Mouse (Mus musculus): ENCODE measurements around the gene 4930432M17Rik.

The 4930432M17Rik gene

GRCm38 (mm10) chr3:121670462-121670861 is at the start of gene 4930432M17Rik:
4930432M17Rik (plus strand) TSS chr3:121670762.
- DNase-seq = no peak

DNA sequence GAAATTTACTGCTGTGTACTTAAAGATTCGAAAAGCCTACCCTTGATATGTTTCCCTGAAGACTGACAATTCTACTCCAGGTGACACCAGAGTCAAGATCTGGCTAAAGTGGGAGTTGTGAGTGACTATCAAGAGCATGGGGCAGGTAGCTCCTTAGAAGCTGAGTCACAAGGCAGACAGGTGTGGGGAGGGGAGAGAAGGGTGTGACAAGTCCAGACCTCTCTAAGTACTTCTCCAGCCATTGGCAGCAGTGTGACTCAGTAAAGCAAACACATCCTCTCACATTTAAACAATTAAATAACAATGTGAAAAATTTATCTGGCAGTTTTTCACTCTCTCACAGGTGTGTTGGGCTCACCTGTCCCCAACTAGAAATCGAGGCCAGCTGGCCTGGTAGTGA is 44.9 kb upstream of the 4930432M17Rik start:
- no peak for DNase-seq

DNA sequence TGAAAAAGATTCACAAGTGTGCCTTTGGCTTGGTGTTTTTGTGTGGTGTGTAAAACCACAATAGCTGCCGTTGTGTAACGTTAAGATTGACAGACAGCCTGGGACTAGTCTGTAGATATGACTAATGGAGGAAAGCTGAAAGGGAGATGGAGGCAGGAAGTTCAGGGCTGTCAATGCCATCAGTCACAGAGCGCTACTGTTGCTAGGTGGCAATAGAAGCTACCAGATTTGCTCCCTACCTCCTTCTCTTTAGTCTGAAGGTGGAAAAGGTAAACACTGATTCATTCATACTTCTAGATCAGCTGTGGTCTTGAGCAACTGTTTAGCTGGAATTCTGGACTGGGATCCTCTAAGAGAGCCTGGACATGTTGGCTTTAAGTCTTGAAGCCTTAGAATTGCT is 44.3 kb upstream of the 4930432M17Rik start:
- no peak for DNase-seq

DNA sequence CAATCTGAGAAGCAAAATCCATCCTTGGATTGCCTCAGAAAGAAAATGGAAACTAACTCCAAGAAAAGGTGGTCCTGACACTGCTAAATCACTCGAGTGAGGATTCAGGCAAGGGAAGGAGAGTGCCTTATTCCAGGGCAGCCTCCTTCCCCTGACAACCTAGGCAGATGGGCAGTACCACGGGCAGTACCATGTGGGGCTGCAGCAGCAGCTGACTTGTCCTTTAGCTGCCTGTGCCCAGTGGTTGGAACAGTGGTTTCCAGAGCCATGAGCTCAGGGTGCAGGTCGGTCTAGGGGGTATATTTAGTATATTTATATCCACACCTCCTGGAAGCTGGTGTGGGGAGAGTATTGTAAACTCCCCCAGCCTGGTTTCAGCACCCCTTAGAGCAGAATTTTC is 42.3 kb upstream of the 4930432M17Rik start:
- no peak for DNase-seq

DNA sequence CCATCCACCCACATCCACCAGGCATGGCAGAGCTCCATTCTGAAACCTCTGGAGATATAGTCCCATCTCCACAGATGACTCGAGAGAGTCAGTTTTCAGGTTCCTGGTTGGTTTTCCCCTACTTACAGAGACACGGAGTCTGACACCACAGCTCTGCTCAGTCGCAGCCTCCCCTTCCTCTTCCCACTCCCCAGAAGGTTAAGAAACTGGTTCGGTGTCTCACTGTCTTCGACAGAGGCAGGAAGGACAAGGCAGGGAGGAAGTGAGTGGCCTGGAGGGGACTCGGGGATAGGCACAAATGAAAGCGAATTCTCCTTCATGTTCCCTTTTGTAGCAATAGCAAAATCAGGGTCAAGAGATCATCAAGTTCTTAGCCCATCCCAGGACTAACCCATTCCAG is 39.9 kb upstream of the 4930432M17Rik start:
- no peak for DNase-seq

DNA sequence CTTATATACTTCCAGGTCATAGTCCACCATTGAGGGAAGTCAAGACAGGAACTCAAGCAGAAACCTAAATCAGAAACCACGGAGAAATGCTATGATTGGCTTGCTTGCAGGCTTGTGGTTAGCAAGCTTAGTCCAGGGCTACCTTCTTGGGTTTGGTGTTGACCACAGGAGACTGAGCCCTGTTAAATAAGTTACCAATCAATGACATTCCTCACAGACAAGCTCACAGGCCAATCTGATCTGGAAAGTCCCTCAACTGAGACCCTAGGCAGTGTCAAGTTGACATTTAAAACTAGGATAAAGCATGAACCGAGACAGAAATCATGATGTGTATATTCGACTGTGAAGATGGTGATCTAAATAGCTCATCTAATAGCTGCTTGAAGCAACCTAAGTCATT is 35.6 kb upstream of the 4930432M17Rik start:
- DNase-seq = no peak

DNA sequence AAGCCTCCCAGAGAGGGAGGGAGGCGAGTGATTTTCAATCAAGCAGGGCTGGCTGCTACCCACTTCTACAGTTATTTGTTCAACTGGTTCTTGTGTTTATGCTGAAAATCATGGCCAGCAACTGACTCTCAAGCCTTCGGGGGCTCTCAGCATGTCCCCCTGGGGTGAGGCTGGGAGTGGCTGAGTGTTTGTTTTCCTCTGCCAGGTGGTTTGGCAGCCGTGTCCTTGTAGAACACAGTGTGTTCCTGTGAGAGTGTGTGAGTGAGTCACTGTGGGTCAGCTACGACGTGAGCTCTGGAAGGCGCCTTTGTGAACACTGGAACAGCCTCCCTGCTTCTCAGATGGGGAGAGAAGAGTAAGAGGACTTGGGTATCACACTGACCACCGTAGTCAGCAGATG is 35.1 kb upstream of the 4930432M17Rik start:
- DNase-seq = no peak

- no peak for DNase-seq
These were observed 34.2 kb upstream of the 4930432M17Rik start for GRCm38 (mm10) chr3:121636315-121636714.

GRCm38 (mm10) chr3:121636748-121637147 is 33.8 kb upstream of the 4930432M17Rik start:
- DNase-seq = no peak

DNA sequence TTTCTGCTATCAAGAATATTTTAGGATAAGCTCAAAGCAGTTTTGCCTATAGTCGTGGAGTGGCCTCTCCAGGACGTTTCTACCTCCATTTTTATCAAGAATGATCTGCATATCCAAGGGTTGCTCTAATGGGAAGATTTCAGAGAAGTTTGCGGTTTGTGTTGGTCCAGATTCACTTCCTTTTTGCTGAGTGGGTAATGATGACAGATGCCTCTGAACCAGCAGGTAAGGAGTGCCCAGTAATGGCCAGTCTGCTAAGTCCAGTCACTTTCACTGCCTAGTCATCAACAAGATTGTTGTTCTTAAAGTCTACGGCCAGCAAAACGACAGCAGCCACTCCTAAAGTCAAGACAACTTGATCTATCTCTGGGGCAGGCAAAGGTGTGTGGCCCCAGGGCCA is 32.8 kb upstream of the 4930432M17Rik start:
- DNase-seq = no peak

DNA sequence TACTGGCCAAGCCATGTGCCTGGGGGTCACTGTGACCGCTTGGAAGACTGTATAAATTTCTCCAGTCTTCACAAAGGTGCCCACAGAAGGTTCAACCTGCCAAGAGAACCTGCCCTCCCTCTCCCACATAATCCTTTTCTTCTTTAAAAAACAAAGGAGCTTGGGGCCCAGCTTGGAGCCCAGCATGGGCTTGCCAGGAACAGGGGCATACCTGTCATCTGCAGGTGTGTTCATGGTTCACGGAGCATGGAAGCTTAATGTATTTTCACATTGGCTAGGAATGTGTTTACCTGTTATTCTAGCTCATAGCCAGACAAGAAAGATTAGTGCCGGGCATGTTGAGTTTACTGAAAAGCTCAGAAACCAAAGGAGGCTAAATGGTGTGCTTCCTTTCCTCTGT is 32.3 kb upstream of the 4930432M17Rik start:
- no peak for DNase-seq

DNA sequence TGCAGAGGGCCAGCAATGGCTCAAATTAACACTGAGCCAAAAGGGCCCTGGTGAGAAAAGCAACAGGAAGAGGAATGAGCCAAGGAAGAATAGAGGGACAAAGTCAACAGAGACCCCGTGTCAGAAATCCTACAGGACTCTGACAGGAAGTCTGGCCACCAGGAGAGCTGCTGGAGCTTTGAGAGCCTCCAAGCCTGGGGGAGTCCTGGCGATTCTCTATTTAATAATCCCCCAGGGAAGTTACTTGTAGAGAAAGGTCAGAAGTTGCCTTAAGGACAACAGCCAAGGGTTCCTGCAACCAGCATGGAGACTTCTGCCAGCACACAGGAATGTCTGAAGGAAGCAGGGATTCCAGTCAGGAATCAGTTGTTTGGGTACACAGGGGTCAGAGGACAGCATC is 30.0 kb upstream of the 4930432M17Rik start:
- no peak for DNase-seq

DNA sequence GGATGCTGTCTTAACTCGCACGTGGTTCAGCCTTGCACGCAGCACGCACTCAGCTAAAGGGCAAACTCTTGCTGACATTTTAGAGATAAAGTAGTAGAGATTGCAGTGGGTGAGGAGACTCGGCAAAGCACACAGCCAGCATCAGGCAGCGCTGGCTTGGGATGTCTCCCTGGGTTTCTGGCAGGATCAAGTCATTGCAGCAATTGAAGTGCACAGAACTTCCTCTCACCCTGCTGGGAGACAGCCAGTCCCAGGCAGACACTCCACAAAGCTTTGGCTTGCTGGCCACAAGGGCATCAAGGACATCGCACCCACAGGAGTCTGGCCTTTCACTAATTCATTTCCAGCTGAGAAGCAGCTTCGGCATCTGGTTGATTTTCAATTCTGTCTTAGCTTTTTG is 27.3 kb upstream of the 4930432M17Rik start:
- DNase-seq = no peak

GRCm38 (mm10) chr3:121645447-121645846 is 25.1 kb upstream of the 4930432M17Rik start:
- no peak for DNase-seq

DNA sequence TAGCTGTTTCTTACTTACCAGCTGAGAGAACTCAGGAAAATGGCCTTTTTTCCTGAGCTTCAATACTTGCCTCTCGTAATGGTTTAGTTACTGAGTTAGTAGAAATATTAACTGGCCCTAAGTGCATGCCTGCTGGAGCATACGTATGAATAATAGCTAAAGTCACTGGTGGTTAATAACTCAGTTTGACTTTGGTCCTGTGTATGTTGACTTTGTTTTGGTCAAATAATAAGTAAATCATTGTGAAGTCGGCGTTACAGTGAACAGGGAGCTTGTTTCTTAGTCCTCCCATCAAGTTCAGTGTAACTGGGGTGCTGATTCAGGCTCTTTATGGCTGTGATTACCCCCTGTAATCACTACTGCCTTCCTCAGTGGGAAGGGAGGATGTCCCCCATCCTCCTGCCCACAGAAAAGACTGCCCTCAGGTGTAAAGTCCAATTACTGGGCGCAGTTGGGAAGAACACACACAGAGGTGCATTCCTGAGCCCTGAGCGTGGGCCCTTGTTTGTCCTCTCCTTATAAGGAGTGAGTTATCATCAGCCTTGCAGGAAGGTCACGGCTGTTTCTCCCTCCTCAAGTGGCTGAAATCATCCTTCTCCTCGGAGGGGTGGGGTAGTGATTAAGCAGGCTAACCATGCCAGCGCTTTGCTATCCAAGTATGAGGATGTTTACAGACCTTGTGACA is 24.1 kb upstream of the 4930432M17Rik start:
- no peak for DNase-seq

GRCm38 (mm10) chr3:121648238-121648778 is 22.3 kb upstream of the 4930432M17Rik start:
- no peak for DNase-seq

- DNase-seq = no peak
These were observed 20.4 kb upstream of the 4930432M17Rik start for GRCm38 (mm10) chr3:121650052-121650671.

DNA sequence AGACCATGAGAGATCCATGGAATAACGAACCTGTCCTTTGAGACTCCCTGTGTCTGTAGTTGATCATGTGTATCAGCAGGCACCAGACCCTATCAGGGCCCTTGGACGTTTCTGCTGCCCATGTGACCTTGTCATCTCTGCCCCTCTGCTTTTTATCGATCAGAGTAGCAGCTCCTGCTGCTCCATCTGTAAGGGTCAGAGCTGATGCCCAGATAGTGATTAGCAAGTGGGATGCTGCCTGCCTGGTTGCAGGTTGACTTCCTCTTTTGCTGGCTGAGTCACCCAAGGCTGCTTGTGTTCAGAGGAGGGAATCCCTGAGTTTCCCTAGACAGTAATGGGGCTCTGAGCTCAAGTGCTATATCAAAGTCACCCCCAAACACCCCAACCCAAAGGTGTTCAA is 18.9 kb upstream of the 4930432M17Rik start:
- no peak for DNase-seq

DNA sequence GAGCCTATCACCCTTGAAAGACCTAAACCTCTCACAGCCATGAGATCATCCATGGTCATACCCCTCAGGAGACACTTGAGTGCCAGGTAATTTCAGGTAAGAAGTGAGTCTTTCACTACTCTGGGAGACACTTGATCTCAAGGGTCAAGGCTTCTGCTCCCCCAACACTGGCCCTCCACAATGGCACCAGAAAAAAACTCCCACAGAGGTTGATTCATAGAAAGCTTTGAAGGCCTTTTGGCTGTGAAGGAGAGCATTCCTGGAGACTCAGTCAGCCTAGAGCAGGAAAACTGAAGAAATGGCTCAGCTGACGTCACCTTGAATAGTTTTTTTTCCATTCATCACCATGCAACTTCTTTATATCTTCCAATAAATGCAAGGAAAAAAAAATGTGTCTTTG is 18.4 kb upstream of the 4930432M17Rik start:
- no peak for DNase-seq

- no peak for DNase-seq
These were observed 13.6 kb upstream of the 4930432M17Rik start for GRCm38 (mm10) chr3:121656922-121657321.

- no peak for DNase-seq
These were observed 7.7 kb upstream of the 4930432M17Rik start for GRCm38 (mm10) chr3:121662705-121663469.

- no peak for DNase-seq
These were observed 7.1 kb upstream of the 4930432M17Rik start for GRCm38 (mm10) chr3:121663470-121663847.

DNA sequence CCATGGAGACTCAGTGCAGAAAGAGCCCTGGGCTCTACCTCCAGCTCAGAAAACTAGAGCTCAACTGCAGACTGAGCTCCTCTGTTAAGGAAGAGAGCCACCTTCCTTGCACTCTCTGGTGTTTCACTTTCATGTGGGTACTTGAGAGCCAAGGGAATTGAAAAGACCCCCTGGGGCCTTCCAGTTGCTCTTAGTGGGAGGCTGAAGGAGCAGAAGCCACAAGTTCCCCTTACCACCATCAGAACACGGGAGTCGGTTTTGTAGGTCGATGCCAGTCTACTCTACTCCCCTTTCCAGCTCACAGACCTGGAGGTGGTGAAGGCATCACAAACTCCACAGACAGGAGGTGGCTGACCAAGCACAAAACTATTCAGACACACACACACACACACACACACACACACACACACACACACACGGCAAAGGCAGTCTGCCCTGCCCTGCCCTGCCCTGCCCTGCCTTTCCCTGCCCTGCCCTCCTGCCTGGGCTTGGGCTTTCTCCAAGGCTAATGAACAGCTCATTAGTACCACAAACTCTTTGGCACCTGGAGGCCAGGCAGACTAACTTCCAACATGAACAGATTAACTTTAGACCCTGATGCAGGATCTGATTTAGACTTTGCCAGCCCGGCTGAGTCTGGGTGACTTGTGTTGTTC is 1.7 kb downstream of the 4930432M17Rik start:
- no peak for DNase-seq
